Mouse (Mus musculus) lung, adult 10 weeks (tissue): ENCODE results near the gene Tmem11. TPM values are rescaled to one million over a fixed set of nuclear protein-coding genes. Genes with fewer than 3 reads are reported as not detected.

ENCODE experiments used
- polyA plus RNA-seq: library from polyadenylated mRNA; stranded (reverse); fragments of 350-450 nt; fragmentation: Illumina TruSeq; extraction: RNeasy Lipid Tissue Mini Kit (QIAGEN cat#74804); gene quantifications from one replicate; pipeline ENCODE4 v1.2.3, GENCODE M21; 2014; ENCODE audit warnings: low read depth, low replicate concordance; ENCODE audit not compliant: insufficient read depth

Tmem11 gene
- 30.1 TPM for polyA plus RNA-seq

DNA sequence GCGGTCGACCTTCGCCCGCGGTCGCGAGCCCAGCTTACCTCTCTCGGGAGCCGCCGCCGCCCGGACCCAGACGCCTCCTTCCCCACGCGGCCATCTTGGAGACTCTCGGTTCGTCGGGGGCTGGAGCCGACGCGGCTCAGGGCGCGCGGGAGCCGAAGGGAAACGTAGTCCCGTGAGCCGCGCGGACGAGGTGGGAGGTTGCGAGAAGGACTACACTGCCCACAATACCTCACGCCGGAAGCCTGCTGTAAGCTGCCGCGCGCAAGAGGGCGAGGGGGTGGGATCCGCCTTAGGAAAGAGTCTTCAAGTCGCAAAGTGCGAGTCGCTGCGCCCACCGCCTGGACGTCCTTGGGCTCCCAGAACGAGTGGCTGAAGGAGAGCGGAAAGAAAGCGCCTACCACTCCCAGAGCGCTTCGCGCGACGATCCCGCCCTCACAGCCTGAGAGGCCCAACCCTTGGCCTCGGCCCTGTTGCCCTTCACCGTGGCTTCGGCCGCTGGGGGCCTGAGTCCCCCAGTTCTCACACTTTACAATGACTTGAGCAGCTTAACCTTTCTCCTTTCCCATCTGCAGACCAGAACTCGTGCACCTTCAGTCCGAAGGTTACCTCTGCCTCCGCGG, at the start of gene Tmem11:
Gene Tmem11, minus strand, starts transcription at position 598 of the 620 bp plus-strand sequence.

DNA sequence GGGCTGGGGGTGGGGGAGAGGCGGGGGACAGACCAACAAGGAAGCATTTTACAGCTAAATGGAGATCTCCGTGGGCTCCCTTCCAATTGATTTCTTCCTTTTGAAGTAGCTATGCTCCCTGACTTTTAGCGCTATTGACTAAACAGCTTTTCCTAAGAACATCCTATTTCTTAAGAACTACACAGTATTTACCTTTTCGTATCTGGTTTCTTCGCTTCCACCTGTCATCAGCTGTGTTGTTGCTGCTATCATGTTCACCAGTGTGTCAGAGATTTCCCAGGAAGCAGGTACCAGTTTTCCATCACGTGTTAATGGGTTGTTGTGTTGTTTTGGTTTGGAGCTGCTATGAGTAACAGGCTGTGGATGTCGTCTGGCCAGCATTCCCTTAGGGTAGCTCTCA, 35.4 kb upstream of the Tmem11 start, which contains the start of gene Natd1:
Gene Natd1, minus strand, starts transcription at position 260 of the 400 bp plus-strand sequence.

DNA sequence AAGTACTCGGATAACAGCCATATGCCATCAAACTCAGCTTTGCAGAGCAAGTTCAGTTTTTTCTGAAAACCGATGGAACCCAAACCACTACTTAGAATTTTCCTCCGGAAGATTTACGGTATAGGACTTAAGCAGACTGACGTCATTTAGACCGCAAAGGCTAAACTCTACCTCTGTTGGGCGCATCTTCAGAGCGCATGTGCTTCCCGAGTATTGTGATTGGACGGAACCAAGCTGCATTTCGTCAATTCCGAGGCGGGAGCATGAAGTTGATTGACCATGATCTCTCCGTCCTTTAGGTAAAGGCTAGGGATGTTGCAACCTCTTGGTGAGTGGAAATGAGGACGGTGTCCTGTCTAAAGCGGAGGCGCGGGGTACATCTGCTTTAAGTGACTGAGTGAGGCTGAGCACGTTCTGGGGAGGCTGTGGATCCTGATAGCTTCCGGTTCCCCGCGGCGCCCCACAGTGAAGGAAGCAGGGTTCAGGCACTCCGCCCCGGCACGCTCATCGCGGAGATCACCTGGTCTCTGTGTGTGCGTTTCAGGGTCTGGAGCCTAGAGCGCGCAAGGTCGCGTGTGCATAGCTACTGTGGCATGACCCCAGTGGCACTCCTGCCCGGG, 48.5 kb downstream of the Tmem11 start, which contains the start of gene Dhrs7b:
Gene Dhrs7b, plus strand, starts transcription at position 199 of the 620 bp plus-strand sequence.

Other genes starting within 250 kb of the Tmem11 start
- gene Llgl1, start 179.5 kb downstream of the Tmem11 start, polyA plus RNA-seq = 11.3 TPM
- 80.3 TPM for gene Flii, start 152.0 kb downstream of the Tmem11 start, polyA plus RNA-seq
- gene Mief2, start 150.9 kb downstream of the Tmem11 start, polyA plus RNA-seq = 10.3 TPM
- gene Top3a, start 101.9 kb downstream of the Tmem11 start, polyA plus RNA-seq = 3.6 TPM
- 5.0 TPM for gene Smcr8, start 101.7 kb downstream of the Tmem11 start, polyA plus RNA-seq
- gene Shmt1, start 67.6 kb downstream of the Tmem11 start, polyA plus RNA-seq = 5.8 TPM
- 23.8 TPM for gene Dhrs7b, start 48.6 kb downstream of the Tmem11 start, polyA plus RNA-seq
- 7.1 TPM for gene Natd1, start 35.5 kb upstream of the Tmem11 start, polyA plus RNA-seq
- gene Map2k3, start 52.8 kb upstream of the Tmem11 start, polyA plus RNA-seq = 50.3 TPM
- gene Kcnj12, start 143.3 kb upstream of the Tmem11 start, polyA plus RNA-seq = 1.0 TPM
- 6.8 TPM for gene Tnfrsf13b, start 247.5 kb upstream of the Tmem11 start, polyA plus RNA-seq